Mouse (Mus musculus): ENCODE measurements around the gene Resp18.

The Resp18 gene

DNA sequence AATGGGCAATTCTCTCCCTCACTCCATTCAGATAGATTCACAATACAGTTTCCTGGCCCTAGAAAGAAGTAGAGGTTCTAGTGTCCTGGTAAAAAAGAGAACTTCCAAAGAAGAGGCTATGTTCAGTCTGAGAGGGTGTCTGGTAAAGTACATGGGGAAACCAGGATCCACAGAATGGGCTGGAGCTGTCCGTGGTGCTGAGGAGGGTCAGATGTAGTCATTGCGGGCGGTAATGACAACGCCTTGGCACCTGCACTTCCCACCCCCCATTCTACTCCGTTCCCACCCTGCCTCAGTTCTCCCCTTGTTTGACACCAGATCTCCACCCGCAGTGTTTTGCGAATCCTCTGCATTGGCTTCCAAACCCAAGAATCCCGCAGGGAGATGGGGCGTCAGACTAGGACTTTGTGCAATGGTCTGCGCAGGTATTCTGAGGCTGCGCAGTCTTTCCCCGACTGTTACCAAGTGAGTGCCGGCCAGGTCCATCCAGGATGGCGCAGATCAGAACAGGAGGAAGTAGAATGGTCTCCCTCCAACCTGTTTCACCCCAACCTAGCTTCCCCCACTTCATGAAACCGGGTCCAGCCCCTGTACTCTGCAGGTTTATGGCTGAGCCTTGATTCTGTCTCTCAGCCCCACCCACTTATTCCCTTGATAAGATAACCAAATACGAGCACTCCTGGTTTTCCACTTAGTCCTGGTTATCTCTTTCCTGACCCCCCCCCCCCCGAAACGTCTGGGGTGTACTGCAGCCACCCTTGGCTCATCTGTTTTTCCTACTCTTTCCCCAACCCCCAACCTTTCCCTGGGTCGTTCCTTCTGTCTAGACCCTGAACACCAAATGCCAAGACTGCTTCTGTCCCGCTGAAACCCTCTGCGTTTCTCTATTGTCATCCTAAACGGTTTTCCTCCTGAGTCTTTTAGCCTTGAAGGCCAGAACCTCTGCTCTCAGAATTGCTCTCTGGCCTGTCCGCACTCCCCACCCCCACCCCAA is 723 bp downstream of the Resp18 start:
- DNase-seq (ENCODE audit: low spot score) = peak; percentile 57

GRCm38 (mm10) chr1:75264091-75264880 is 13.9 kb downstream of the Resp18 start, which contains the start of gene Ptprn:
Ptprn (minus strand) TSS chr1:75264502.
- DNase-seq (ENCODE audit: low spot score) = no peak

DNA sequence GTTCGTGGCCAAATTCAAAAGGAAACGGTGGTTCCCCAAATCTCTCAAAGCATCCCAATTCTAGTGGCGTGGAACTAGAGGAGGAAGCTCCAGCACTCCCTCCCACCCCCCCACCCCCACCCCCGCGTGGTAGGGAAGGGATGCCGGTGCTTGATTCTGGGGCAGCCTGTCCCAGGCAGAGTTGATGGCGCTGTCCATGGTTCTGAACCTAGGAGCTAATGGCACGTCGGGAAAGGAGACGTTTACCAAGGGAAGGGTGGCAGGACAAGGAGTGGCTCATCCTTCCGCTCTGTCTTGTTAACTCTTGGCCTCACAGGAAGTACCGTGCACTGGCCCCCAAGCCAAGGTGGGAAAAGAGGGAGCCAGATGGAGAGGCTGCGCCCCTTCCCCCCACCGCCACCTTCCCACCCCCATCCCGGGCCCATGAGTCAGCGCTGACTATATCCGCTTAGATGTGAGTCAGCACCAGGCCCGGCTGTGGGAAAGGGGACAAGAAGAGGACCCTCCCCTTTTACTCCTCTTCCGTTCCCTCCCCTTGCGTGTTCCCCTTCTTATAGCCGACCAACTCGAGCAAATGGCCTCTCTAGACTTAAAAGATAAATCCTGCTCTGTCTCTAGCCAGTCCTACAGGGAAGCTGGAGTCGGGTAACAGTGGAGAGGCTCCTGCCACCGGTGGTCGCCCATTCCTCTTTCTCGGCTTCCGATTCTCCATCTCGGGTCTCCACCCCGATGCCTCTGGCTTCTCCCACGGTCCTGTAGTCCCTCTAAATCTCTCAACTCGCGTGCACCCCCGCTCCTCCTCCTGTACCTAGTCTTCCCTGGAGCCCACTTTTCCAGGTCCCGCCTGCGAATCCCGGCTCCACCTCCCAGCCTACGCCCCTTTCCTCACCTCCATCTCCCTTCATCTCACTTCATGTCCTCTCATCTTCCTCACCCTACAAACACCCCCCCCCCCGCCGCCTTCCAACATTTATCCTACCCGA is 15.0 kb downstream of the Resp18 start:
- peak; percentile 36 for DNase-seq (ENCODE audit: low spot score)

GRCm38 (mm10) chr1:75261278-75261677 is 16.9 kb downstream of the Resp18 start:
- no peak for DNase-seq (ENCODE audit: low spot score)

DNA sequence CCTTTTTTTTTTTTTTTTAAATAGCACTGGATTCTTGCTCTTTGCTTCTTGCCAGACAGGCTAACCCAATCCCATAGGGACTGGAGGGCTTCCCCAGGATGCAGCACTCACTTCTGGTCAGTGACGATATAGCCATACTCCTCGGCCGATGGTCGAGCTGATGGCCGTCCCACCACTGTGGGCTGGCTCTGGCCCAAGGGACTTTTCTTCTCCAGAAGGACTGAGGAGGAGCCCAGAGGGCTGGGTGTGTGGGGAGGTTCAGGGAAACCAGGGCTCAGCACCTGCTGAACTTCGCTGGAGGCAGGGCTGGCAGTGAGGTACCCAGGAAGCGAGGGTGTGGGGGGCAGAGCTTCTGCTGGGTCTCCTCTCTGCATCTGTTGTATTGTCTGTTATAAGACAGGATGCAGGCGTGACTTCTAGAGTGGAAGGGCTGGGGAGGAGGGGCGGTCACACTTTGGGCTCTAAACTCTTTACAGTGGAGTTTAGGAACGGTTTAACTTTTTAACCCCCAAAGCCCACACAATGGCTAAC is 22.6 kb downstream of the Resp18 start:
- no peak for DNase-seq (ENCODE audit: low spot score)

GRCm38 (mm10) chr1:75254625-75255013 is 23.6 kb downstream of the Resp18 start:
- DNase-seq (ENCODE audit: low spot score) = no peak

DNA sequence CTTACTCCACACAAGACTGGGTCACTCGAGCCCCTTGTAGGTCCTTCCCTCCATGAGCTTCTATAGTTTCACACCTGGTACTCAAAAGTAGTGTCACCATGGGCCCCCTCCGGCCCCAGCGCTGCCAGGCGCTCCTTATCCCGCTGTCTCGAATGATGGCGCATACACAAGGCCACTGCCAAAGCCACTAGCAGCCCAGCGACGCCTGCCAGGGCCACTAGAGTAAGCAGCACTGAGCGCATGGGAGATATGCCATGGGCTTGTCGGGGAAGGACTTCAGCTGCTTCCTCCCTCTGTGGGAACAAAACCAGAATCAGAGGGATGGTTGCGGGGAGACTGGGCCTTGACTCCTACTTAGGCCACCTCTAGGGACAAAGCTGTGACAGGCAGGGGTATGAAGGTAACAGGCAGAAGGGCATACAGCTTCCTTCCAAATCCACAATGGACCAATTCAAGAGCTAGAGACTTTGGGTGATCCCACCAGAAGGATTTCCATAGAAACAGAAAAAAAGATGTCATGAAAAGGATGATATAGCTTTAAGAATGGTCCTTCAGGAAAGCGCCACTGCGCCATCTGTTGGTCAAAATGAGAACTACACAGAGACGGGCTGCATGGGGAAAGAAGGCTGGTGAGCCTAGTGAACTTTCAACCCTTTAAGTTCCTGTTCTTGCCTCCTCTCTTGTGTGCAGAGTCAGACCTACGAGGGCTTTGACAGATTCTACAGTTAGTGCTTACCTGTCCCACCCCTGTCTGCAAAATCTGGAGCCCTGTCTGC is 24.2 kb downstream of the Resp18 start:
- peak; percentile 48 for DNase-seq (ENCODE audit: low spot score)

- DNase-seq (ENCODE audit: low spot score) = no peak
Measured at GRCm38 (mm10) chr1:75253029-75253428, 25.2 kb downstream of the Resp18 start.

- no peak for DNase-seq (ENCODE audit: low spot score)
Measured at GRCm38 (mm10) chr1:75252308-75252707, 25.9 kb downstream of the Resp18 start.

GRCm38 (mm10) chr1:75251112-75251970 is 26.9 kb downstream of the Resp18 start:
- DNase-seq (ENCODE audit: low spot score) = peak; percentile 42

DNA sequence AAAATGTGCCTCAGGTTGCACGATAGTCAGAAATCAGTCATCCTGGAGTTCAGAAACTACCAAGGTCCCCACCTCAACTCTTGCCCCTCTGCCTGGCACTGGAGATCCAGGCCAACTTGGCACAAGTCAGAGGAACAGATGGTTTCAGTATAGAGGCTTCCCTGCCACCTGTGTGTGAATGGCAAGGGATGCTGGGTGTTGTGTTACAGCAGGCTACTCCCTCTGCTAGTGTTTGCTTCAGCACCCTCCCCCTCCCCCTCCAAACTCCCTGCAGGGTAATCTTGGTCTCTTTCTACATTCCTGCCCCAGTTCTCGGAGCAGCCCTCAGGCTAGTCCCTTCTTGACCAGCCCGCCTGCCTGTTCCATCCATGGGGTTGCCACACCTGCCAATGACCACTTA is 27.7 kb downstream of the Resp18 start:
- DNase-seq (ENCODE audit: low spot score) = no peak

DNA sequence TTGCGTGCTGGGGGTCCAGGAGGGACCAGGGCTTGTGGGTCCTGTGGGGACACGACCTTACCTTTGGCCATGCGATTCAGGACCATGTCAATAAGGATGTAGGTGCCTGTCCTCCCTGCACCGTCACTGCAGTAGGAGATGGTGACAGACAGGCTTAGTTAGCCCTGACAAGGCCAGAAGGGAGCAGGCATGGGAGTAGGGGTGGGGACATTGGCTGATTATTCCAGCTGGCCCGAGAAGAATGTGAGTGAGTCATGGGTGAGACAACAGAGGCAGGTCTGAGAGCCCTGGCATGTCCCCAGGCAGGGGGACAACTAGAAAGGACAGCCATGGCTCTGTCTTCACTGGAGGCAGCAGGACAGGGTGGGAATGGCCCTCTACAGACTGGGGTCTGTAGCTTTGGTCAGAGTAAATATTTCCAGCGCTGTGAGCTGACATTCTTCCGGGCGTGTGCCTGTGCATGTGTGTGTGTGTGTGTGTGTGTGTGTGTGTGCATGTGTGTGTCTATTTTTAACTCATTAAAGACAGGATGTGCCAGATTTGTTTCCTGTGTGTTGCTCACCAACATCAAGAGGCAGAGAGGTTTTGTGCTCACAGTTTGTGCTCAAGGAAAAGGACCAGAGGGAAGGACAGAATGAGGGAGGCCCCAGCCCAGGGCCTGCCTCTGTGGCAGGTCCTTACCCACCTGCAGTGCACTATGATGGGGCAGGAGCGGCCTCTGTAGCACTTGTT is 30.0 kb downstream of the Resp18 start:
- no peak for DNase-seq (ENCODE audit: low spot score)

DNA sequence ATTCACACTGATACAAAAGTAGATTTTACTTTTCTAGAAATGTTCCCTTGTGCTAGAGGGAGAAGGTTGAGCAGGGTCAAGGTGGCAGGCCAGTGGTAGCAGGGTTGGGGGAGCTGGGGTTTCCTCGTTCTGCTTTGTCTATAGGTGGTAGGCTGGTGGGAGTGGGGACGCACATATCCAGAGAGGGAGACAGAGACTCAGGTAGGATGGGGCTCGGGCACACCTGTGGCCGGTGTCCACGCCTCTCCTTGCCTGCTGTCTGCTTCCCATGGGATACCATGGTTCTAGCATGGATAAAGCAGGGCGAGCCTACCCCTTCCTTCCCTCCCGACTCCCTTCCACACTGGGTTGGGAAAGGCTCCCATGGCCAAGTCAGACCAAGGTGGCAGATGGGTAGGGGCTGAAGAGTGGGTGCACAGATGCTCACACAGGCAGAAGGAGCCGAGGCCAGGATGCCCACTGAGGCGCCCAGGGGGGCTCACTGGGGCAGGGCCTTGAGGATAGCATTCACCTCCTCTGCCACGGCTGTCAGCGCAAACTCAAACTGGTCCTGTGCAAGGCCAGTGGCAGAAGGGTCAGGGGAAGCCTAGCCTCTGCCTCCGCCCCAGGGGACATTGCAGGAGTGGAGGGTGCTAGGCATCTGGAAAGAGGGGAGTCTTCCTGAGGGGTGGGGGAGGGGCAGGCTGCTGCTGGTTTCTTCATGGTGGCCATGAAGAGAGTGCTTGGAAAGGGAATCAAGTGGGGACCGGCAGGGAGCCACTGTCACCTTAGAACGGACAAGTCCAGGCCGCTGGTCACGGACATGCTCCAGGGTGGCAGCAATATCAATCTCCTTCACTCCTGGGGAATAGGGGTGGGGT is 30.9 kb downstream of the Resp18 start:
- DNase-seq (ENCODE audit: low spot score) = no peak

DNA sequence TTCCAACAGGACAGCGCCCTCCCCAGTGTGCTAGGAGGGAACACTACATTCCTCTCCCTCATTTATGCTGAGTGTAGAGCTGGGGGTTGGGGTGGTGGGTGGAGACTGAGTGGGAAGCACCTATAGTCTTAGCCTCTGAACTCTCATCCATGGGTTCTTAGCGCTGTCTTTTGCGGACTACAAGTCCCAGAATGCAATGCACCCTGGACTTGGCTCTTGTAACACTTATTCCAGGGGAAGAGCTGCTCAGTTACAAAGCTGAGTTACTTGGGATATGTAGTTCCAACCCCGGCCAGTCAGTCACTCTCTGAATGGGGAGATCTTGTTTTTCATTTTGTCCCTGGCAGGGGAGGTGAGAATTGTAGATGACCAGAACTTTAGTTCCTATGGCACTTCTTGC is 33.4 kb downstream of the Resp18 start:
- DNase-seq (ENCODE audit: low spot score) = no peak

- DNase-seq (ENCODE audit: low spot score) = no peak
Measured at GRCm38 (mm10) chr1:75244175-75244826, 33.9 kb downstream of the Resp18 start.

DNA sequence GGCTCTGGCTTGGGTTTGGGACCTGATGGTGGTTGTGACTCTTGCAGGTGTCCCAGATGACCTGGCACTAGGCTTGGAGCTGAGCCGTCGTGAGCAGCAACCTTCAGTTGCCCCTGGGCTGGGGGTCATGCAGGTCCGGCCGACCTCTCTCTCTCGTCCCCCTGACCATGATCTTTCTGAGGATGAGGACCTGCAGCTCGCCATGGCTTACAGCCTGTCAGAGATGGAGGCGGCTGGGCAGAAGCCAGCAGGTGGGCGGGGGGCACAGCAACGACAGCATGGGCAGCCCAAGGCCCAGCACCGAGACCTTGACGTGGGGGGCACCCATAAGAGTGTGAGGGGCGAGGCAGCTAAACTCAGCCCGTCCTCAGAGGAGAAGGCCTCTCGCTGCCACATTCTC is 34.8 kb downstream of the Resp18 start:
- no peak for DNase-seq (ENCODE audit: low spot score)

- no peak for DNase-seq (ENCODE audit: low spot score)
Measured at GRCm38 (mm10) chr1:75239591-75239990, 38.6 kb downstream of the Resp18 start.
